Mouse (Mus musculus) right cerebral cortex, postnatal 14 days (tissue): Measurements from ENCODE around the gene Slc25a18.
A peak's percentile ranks its signal among the peaks of the same experiment; 100 is the strongest.
"Not testable (repeated sequence)": the region's sequence is repeated elsewhere in the genome, so short reads cannot be mapped to it uniquely, and the experiment has no call there.

Source experiments
- DNase-seq: peaks from one replicate; pipeline ENCODE4 v3.0.0; 2022

Gene Slc25a18

GRCm38 (mm10) chr6:120798905-120799304 is 25.5 kb downstream of the Slc25a18 start:
- DNase-seq: no peak

GRCm38 (mm10) chr6:120799581-120800041 is 26.2 kb downstream of the Slc25a18 start:
- DNase-seq: no peak

- DNase-seq: no peak
These were observed 33.8 kb downstream of the Slc25a18 start for GRCm38 (mm10) chr6:120806999-120807737.

GRCm38 (mm10) chr6:120807738-120808081 is 34.3 kb downstream of the Slc25a18 start:
- no peak for DNase-seq

- DNase-seq: not testable (repeated sequence)
These were observed 38.6 kb downstream of the Slc25a18 start for GRCm38 (mm10) chr6:120811999-120812398.

GRCm38 (mm10) chr6:120819294-120819693 is 45.9 kb downstream of the Slc25a18 start:
- no peak for DNase-seq

- no peak for DNase-seq
These were observed 46.8 kb downstream of the Slc25a18 start for GRCm38 (mm10) chr6:120820144-120820543.

- no peak for DNase-seq
These were observed 47.6 kb downstream of the Slc25a18 start for GRCm38 (mm10) chr6:120820941-120821340.

- no peak for DNase-seq
These were observed 48.3 kb downstream of the Slc25a18 start for GRCm38 (mm10) chr6:120821715-120822114.

GRCm38 (mm10) chr6:120822307-120822928 is 49.0 kb downstream of the Slc25a18 start, which contains the start of gene Atp6v1e1:
Gene Atp6v1e1, minus strand, starts transcription at chr6:120822793.
- peak; percentile 88 for DNase-seq

- DNase-seq: no peak
These were observed 49.7 kb downstream of the Slc25a18 start for GRCm38 (mm10) chr6:120822937-120823614.

GRCm38 (mm10) chr6:120830056-120830455 is 56.7 kb downstream of the Slc25a18 start:
- DNase-seq: no peak

- no peak for DNase-seq
These were observed 57.7 kb downstream of the Slc25a18 start for GRCm38 (mm10) chr6:120830866-120831608.

GRCm38 (mm10) chr6:120832097-120832496 is 58.7 kb downstream of the Slc25a18 start:
- no peak for DNase-seq

GRCm38 (mm10) chr6:120834766-120835321 is 61.5 kb downstream of the Slc25a18 start:
- DNase-seq: no peak

GRCm38 (mm10) chr6:120835474-120836374 is 62.3 kb downstream of the Slc25a18 start, which contains the start of gene Bcl2l13:
Gene Bcl2l13, plus strand, starts transcription at chr6:120836212.
- DNase-seq: peak; percentile 95

- DNase-seq: no peak
These were observed 63.2 kb downstream of the Slc25a18 start for GRCm38 (mm10) chr6:120836389-120837151.

- DNase-seq: no peak
These were observed 63.8 kb downstream of the Slc25a18 start for GRCm38 (mm10) chr6:120837152-120837530.

- no peak for DNase-seq
These were observed 66.9 kb downstream of the Slc25a18 start for GRCm38 (mm10) chr6:120840258-120840657.

GRCm38 (mm10) chr6:120841754-120842153 is 68.4 kb downstream of the Slc25a18 start:
- DNase-seq: no peak
